Mouse (Mus musculus): ENCODE measurements around the gene Epha4. TPM values are rescaled to one million over a fixed set of nuclear protein-coding genes. Genes with fewer than 3 reads are reported as not detected.

The Epha4 gene
- polyA plus RNA-seq, 1 experiment from 2014 or later = 63.6 TPM

GRCm38 (mm10) chr1:77495790-77496158, 19.1 kb downstream of the Epha4 start:
- Histone ChIP-seq H3K4me1 (peaks cover 45% of the 10 kb centered on the region), H3K27me3 (no peaks in the 10 kb centered on the region), H3K9ac (no peak overlapping the region), H3K4me2 (replicated peaks) (no peak overlapping the region), H3K27ac (no peak overlapping the region), H3K4me3 (no peak overlapping the region), H3K9me3 (no peaks in the 10 kb centered on the region), H3K36me3 (0 out of 2 replicates have a peak, but pooled peaks cover 13% of the 10 kb centered on the region)
- WGBS = 16% methylated on average over 7 of the region's 7 CpGs
- no peak for ATAC-seq (ENCODE audit: insufficient number of reproducible peaks, insufficient read depth, low FRiP score, low TSS enrichment)

GRCm38 (mm10) chr1:77495030-77495789, 19.7 kb downstream of the Epha4 start:
- H3K36me3 ChIP-seq = 0 out of 2 replicates have a peak, but pooled peaks cover 7% of the 10 kb centered on the region
- H3K27ac ChIP-seq = no peak overlapping the region
- H3K9ac ChIP-seq = no peak overlapping the region
- H3K4me2 ChIP-seq (replicated peaks) = no peak overlapping the region
- no peak for ATAC-seq (ENCODE audit: insufficient number of reproducible peaks, insufficient read depth, low FRiP score, low TSS enrichment)
- H3K4me1 ChIP-seq = peaks cover 45% of the 10 kb centered on the region
- no peak overlapping the region for H3K4me3 ChIP-seq
- 22% methylated on average over 10 of the region's 10 CpGs for WGBS
- no peaks in the 10 kb centered on the region for H3K9me3 ChIP-seq
- H3K27me3 ChIP-seq = no peaks in the 10 kb centered on the region

GRCm38 (mm10) chr1:77493841-77494635, 20.9 kb downstream of the Epha4 start:
- Histone ChIP-seq H3K36me3 (no peaks in the 10 kb centered on the region), H3K9ac (no peak overlapping the region), H3K27me3 (no peaks in the 10 kb centered on the region), H3K27ac (no peak overlapping the region), H3K4me1 (peaks cover 45% of the 10 kb centered on the region), H3K9me3 (no peaks in the 10 kb centered on the region), H3K4me3 (no peak overlapping the region), H3K4me2 (replicated peaks) (no peak overlapping the region)
- no peak for ATAC-seq (ENCODE audit: insufficient number of reproducible peaks, insufficient read depth, low FRiP score, low TSS enrichment)
- WGBS = 46% methylated on average over 10 of the region's 10 CpGs

GRCm38 (mm10) chr1:77490166-77490565, 24.7 kb downstream of the Epha4 start:
- H3K4me1 ChIP-seq = peaks cover 13% of the 10 kb centered on the region
- H3K27me3 ChIP-seq = no peaks in the 10 kb centered on the region
- H3K27ac ChIP-seq = no peak overlapping the region
- H3K36me3 ChIP-seq = 0 out of 2 replicates have a peak, but pooled peaks cover 3% of the 10 kb centered on the region
- WGBS = 92% methylated on average over 6 of the region's 6 CpGs
- no peak overlapping the region for H3K9ac ChIP-seq
- H3K4me2 ChIP-seq (replicated peaks) = no peak overlapping the region
- no peak overlapping the region for H3K4me3 ChIP-seq
- ATAC-seq (ENCODE audit: insufficient number of reproducible peaks, insufficient read depth, low FRiP score, low TSS enrichment) = no peak
- H3K9me3 ChIP-seq = no peaks in the 10 kb centered on the region

- WGBS = 77% methylated on average over 7 of the region's 7 CpGs
- no peak for ATAC-seq (ENCODE audit: insufficient number of reproducible peaks, insufficient read depth, low FRiP score, low TSS enrichment)
- H3K4me3 ChIP-seq = no peak overlapping the region
- no peaks in the 10 kb centered on the region for H3K9me3 ChIP-seq
- peaks cover 10% of the 10 kb centered on the region for H3K4me1 ChIP-seq
- H3K36me3 ChIP-seq = 0 out of 2 replicates have a peak, but pooled peaks cover 3% of the 10 kb centered on the region
- no peak overlapping the region for H3K27ac ChIP-seq
- no peaks in the 10 kb centered on the region for H3K27me3 ChIP-seq
- no peak overlapping the region for H3K9ac ChIP-seq
- no peak overlapping the region for H3K4me2 ChIP-seq (replicated peaks)
These were observed 25.5 kb downstream of the Epha4 start for GRCm38 (mm10) chr1:77489387-77489786.

DNA sequence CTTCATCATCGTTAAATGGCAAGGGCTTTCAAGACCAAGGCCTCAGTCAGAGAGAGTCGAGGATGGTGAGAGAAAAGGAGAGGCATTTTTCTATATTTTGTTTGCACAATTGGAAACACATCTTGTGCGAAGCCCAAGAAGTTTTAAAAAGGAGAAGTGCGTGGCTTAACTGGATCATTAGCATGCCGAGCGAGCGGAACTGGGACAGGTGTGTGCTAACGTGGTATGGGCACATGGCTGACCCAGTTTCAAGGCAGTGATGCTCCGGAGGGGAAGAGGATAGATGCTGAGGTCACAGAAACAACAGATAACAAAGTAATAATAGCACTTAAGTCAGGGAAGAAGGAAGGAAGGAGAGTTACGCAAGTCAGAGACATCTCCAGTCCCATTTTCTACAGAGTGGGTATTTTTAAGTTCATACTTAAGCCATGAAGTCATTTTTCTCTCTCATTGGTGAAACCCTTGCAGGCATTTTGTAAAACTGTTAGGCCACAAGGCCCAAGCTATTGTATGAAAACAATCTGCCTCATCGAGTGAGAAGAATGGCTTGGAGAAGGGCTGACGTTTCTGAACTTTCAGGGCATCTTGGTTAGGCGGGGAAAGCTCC, 26.9 kb downstream of the Epha4 start:
- H3K36me3 ChIP-seq = 0 out of 2 replicates have a peak, but pooled peaks cover 3% of the 10 kb centered on the region
- H3K27me3 ChIP-seq = no peaks in the 10 kb centered on the region
- H3K4me3 ChIP-seq = no peak overlapping the region
- H3K4me1 ChIP-seq = peaks cover 6% of the 10 kb centered on the region
- no peak for ATAC-seq (ENCODE audit: insufficient number of reproducible peaks, insufficient read depth, low FRiP score, low TSS enrichment)
- 86% methylated on average over 13 of the region's 13 CpGs for WGBS
- H3K27ac ChIP-seq = no peak overlapping the region
- H3K4me2 ChIP-seq (replicated peaks) = no peak overlapping the region
- H3K9ac ChIP-seq = no peak overlapping the region
- no peaks in the 10 kb centered on the region for H3K9me3 ChIP-seq

DNA sequence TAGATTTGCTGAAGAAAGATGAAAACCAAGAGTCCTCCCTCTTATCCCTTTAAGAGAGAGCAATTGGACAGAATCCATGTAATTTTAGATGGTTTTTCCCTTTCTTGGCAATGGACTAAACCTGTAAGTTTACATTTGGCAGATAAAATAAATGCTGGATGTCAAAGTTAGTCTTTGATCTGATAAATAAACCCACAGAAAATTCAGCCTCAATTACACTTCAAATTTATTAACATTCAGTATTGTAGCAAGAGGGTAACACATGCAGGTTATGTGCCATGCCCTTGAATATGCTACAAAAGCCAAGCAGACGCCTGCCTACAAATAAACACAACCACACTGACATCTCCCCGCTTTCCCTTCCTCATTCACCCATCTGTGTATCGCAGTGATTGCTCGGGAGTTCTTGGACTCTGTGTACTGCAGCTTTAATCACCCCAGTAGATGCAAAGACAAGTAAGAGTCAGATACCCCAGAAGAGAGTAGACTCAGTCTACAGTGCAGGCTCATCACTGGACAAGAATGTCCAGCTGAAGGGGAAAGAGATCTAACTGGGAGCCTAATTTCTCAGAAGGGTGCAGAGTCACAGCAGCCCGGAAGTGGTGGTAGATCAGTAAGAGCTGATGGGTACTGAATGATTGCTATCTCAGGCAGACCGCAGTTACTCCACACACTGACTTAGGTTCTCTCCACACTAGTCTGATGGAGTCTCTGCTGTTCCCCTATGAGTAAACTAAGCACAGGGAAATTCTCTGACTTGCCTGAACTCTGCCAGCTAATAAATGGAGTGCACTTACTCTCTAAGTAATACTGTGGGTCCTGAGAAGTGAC, 29.9 kb downstream of the Epha4 start:
- no peak overlapping the region for H3K9ac ChIP-seq
- ATAC-seq (ENCODE audit: insufficient number of reproducible peaks, insufficient read depth, low FRiP score, low TSS enrichment) = no peak
- no peaks in the 10 kb centered on the region for H3K4me1 ChIP-seq
- WGBS = 88% methylated on average over 6 of the region's 6 CpGs
- H3K36me3 ChIP-seq = 0 out of 2 replicates have a peak, but pooled peaks cover 3% of the 10 kb centered on the region
- H3K4me3 ChIP-seq = no peak overlapping the region
- no peaks in the 10 kb centered on the region for H3K27me3 ChIP-seq
- H3K9me3 ChIP-seq = no peaks in the 10 kb centered on the region
- H3K4me2 ChIP-seq (replicated peaks) = no peak overlapping the region
- H3K27ac ChIP-seq = no peak overlapping the region

DNA sequence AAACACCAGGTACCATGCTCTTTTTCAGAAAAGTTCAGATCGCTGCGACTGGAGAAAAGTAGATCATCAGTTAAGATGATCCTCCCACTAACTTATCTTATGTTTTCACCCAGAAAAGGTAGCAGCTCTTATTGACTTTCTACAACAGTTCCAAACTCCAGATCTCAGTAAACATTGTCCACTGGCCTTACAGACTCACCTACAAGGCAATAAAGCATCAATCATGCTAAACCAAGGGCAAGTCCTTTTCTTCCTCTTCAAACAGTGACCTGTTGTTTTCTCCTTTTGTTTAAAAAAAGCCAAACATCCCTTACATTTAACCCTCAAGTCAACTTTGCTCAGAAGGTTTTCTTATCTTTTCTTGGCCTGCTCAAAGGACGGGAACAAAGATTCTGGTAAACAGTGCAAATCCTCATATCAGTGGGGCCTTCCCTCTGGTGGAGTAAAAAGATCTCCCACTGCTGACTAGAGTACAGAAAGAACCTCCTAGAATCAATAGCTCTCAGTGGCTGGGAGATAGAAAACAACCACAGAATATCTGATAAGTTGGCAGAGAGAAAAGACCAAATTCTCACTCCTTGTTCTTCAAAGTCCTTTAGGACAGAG, 39.0 kb downstream of the Epha4 start:
- 78% methylated on average over 3 of the region's 3 CpGs for WGBS
- Histone ChIP-seq H3K4me3 (no peak overlapping the region), H3K4me2 (replicated peaks) (no peak overlapping the region), H3K9me3 (no peaks in the 10 kb centered on the region), H3K27ac (no peak overlapping the region), H3K36me3 (0 out of 2 replicates have a peak, but pooled peaks cover 9% of the 10 kb centered on the region), H3K9ac (no peak overlapping the region), H3K4me1 (peaks cover 15% of the 10 kb centered on the region), H3K27me3 (no peaks in the 10 kb centered on the region)
- ATAC-seq (ENCODE audit: insufficient number of reproducible peaks, insufficient read depth, low FRiP score, low TSS enrichment) = no peak

- no peak for ATAC-seq (ENCODE audit: insufficient number of reproducible peaks, insufficient read depth, low FRiP score, low TSS enrichment)
- Histone ChIP-seq H3K9me3 (no peaks in the 10 kb centered on the region), H3K9ac (no peak overlapping the region), H3K4me2 (replicated peaks) (no peak overlapping the region), H3K4me1 (peaks cover 20% of the 10 kb centered on the region), H3K27me3 (no peaks in the 10 kb centered on the region), H3K4me3 (no peak overlapping the region), H3K27ac (no peak overlapping the region), H3K36me3 (0 out of 2 replicates have a peak, but pooled peaks cover 9% of the 10 kb centered on the region)
- 45% methylated on average over 12 of the region's 12 CpGs for WGBS
These were observed 41.2 kb downstream of the Epha4 start for GRCm38 (mm10) chr1:77473446-77474376.

DNA sequence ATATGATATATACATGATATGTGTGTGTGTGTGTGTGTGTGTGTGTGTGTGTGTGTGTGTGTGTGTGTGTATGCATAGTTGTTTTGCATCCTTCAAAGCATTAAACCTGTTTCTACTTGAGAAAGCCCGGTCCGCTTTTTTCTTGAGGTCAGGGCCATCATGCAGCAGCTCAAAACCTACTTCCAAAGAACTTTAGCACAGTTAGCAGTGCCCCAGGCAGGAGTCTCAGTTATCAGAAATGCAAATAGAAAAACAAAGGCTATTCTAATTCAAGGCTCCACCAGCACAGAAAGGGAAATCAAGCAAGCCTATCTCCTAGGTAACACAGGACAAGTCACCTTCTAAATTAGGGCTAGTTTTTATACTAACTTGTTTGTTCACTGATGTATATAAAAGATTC, 42.3 kb downstream of the Epha4 start:
- Histone ChIP-seq H3K4me3 (no peak overlapping the region), H3K9ac (no peak overlapping the region), H3K4me2 (replicated peaks) (no peak overlapping the region), H3K4me1 (peaks cover 20% of the 10 kb centered on the region), H3K36me3 (0 out of 2 replicates have a peak, but pooled peaks cover 9% of the 10 kb centered on the region), H3K27me3 (no peaks in the 10 kb centered on the region), H3K9me3 (no peaks in the 10 kb centered on the region), H3K27ac (no peak overlapping the region)
- WGBS = 74% methylated on average over 2 of the region's 2 CpGs
- no peak for ATAC-seq (ENCODE audit: insufficient number of reproducible peaks, insufficient read depth, low FRiP score, low TSS enrichment)
